Mouse (Mus musculus): Measurements from ENCODE around the gene Rad23b.
"Not testable (repeated sequence)": the region's sequence is repeated elsewhere in the genome, so short reads cannot be mapped to it uniquely, and the experiment has no call there.

The Rad23b gene

DNA sequence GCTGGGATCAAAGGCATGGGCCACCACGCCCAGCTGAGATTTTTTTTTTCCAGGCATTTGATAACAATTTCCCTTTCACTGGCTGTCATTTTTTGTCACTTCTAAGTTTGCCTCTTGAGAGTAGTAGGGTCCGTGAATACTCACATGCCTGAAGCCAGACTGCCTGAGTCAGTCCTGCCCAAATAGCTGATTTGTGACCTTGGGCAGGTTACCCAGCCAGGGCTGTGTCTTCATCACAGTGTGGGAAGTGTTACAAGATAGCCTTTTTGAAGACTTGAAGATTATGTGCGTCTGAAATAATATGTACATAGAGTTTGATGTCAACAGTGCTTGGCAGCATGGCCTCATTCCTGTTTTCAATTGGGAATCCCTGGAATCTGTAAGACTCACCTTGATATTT, 6.9 kb downstream of the Rad23b start:
- no peak for DNase-seq

DNA sequence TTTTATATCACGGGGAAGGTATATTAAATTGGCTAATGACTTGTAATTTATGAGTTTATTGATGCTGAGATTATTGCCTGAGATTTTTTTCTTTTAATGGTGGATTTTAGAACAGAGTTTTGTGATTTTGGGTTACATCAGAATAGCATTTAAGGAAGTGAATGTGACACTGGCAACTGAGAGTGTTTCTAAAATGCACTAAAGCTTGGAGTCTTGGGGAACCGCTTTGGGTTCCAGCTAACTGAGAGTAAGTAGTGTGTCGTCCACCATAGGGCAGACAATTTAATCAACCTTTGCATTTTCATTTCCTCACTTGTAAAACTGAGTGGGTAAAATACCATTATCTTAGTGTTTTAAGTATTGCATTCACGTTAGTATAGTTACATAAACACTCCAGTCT, 14.0 kb downstream of the Rad23b start:
- no peak for DNase-seq

DNA sequence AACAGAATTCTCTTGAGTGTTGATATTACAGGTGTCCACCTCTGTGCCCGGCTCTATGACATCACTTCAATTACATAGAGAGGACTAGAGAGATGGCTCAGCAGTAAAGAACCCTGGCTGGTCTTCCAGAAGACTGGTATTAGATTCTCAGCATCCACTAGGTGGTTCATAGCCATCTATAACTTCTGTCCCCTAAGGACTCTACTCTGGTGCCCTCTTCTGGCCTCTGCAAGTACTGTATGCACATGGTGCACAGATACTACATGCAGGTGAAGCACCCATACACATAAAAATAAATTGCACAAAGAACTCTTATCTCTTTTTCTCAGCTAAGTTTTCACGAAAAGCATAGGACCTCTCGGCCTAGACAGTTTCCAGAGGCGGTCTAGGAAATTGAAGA, 14.5 kb downstream of the Rad23b start:
- peak in 1 of 2 experiments; percentile 24 for DNase-seq

DNA sequence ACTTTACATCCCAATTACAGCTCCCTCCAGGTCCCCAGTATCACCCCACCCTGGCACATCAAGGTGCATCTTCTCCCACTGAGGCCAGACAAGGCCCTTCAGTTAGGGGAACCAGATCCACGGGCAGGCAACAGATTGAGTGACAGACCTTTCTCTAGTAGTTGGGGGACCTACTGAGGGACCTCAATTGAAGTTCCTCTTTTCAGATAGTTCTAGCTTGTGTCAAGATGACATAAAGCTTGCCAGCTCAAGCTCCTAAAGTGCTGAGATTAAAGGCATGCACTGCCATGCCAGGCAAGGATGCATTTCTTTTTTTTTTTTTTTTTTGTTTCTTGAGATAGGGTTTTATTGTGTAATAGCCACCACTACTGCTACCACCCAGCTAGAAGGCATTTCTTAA, 16.2 kb downstream of the Rad23b start:
- no peak for DNase-seq

DNA sequence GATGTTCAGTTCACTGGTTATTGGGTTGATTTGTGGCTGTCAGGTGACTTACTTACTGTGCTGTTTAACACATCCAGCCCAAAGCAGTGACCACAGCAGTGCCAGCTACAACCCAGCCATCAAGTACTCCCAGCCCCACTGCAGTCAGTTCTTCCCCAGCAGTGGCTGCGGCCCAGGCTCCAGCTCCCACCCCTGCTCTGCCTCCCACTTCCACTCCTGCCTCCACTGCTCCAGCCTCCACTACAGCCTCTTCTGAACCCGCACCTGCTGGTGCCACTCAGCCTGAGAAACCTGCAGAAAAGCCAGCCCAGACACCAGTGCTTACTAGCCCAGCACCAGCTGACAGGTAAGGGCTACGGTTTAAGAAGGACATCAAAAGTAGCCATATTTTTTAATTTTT, 20.3 kb downstream of the Rad23b start:
- no peak for DNase-seq

DNA sequence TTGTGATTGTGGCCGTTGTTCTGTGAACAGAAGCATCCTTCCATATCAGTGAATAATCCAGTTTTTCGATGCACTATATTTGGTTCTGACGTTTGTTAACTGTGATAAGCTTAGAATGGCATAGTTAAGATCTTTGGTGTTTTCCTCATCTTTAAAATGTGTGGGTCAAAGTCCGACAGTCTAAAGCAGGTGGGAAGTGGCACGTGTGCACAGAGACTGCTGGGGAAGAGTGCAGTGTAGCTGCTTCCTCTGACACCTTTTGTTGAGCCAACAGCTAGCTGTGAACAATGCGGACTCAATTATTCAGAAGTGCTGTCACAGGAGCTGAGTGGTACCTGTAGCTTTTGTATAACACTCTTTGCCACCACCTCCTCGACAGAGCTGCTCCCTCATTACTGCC, 21.5 kb downstream of the Rad23b start:
- no peak for DNase-seq

DNA sequence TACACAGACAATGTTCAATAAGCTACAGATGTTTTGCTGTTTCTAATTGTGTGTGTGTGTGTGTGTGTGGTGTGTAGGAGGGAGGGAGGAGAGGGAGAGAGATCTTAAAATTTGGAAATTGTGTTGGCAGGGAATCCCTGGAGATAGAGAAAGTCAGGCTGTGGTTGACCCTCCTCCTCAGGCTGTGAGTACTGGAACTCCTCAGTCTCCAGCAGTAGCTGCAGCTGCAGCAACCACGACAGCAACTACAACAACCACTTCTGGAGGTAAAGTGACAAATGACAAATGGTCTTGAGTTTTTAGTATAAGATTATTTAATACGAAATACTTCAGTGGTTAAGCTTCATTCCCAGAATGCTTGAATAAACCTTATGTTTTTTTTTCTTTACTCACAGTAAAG, 32.5 kb downstream of the Rad23b start:
- no peak for DNase-seq

DNA sequence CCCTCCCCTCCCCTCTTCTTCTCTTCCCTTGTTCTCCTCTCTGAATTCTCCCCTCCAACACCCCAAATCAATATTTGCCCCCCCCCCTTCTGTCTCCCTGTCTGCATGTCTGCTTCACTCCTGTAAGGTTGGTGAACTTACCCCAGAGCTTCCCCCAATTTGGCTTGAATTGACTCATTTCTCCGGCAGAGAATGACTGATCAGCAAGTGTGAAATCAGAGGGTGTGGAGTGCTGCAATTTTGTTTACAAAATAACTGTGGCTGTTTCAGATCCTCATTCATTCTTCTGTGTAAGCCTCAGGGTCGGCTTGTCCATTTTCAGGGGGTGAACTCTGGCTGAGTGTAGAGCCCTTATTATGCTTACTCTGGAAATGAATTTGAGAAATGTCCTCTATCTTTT, 36.9 kb downstream of the Rad23b start:
- DNase-seq: no peak

DNA sequence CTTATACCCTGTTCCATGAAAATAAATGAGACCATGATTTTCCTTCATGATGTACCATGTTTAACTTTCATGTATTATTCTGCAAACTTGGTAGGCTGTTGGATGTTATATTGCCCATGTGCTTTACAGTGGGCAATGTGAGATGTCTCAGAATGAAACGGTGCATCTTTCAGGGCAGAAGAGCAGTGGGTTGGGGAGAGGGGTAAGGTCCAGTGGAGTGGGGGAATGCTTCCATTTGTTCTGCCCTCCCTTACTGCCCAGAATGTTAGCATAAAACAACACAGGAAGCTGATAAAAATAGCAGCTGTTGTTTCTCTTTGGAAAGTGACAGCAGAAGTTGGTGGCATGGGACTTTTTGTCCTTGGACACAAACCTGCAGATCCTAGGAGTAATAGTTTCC, 41.6 kb downstream of the Rad23b start:
- no peak for DNase-seq

DNA sequence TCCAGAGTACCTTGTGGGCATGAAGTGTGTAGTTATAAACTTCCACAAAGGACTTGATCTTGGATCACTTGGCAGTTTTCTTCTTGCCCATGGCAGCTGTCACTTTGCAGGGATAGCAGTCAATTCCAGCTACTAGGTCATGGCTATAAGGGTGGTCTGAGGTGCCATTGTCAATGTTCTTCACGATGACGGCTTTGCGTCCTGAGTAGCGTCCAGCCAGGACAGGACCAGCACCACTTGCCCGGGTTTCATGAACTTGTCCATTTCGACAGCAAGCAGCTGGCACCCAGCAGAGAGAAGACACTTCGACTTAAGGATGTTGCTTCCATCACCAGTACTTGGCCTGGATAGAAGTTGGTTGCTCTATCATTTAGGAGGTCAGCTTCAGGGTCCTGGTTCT, 42.6 kb downstream of the Rad23b start:
- DNase-seq: no peak

DNA sequence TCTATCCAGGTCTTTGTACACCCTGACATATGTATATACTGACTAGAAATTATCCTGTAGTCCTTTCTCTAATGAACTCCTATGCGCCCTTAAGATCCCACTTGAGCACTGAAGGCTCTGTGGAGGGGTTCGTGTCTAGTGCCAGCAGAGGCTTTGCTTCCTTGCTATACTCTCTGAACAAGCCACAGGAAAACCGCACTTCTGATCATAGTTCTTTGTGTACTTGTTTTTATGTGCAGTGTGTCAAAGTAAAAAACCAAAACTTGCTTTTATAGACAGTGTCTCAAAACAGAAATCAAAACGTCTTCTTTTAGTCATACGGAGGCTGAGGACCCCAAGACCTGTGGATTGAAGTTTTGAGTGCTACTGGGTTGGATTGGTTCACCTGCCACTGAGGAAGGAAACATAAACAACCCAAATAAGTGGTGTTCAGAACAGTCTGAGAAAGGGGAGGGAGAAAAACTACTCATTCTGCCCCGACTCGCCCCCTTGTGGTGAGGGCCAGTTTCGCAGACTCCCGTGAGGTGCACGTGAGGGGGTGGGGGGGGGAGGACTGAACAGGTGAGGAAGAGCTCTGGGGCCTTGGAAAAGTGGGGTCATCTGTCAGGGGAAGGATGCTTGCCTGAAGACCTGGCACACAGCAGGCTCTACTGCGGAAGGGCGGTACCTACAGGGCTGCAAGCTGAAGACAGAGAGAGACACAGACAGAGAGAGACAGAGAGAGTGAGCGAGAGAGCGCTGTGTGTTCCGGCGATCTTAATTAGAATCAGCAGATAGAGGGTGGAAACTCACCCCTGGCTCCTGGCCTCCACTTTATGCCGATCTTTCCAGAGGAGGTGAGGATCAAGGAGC, 48.3 kb downstream of the Rad23b start:
- peak in 1 of 2 experiments; percentile 15 for DNase-seq

DNA sequence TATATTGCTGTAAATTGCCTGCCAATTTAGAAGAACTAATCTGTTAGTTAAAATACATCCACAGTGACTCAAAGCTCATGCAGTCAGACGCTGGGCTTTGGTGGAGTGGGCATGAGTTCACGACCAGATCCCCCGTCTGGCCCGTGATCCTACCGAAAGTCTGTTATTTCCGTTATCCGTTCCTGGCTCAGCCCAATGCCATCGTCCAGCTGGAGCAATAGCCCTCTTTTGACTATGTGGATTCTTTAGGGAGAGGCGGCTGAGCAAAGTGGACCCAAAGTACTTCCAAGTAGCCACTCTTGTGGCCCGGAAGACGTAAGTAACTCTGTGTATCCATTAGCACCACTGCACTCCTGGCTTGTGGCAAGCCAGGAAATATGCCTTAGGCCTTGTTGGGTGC, 49.1 kb downstream of the Rad23b start:
- DNase-seq: no peak

DNA sequence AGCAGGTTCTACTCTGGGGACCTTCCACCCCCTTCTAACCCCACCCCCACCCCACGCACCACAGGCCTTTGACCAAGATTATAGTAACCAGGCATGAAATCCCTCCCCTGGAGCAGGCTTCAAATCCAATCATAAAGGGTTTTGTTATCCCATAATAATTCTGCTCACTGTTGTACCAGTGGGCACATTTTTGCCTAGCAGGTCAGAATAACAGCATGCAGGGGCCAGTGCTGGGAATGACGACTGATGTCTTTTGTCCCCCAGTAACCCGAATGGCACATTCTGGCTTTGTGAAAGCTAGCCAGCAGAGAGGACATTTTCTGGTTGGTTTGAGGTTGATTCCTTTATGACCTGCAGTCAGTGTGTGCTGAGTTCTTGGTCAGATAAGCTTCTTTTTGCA, 55.5 kb downstream of the Rad23b start:
- no peak for DNase-seq

DNA sequence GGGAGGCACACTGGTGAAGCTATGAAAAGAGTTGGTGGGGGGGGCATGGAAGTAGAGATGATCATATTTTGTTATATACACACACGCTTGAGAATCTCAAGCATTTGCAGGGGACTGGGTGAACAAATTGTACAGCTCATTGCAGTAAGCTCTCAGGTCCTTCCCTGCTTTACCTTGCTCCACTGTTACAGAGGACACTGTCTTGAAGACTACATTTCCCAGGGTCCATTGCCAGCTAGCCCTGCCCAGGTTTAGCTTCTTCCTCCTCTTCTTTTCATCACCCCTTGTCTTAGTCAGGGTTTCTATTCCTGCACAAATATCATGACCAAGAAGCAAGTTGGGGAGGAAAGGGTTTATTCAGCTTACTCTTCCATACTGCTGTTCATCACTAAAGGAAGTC, 56.7 kb downstream of the Rad23b start:
- no peak for DNase-seq

DNA sequence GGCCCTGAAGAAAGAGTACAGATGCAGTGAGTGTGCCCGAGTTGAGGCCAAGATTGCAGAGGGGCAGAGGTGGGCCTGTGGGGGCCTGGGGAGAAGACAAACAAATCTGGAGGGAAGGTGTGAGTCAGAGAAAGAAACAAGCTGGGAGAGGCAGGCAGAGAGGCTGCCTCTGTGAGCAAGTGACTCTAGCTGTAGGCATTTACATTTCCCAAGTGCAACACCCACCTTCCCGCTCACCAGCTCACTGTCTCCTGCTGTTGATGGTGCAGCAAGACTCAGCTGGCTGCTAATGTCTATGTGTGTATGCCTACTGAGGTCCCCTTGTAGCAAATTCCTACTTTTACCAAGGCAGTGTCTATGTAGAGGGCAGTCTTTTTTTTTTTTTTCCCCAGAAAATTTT, 58.2 kb downstream of the Rad23b start:
- DNase-seq: no peak

DNA sequence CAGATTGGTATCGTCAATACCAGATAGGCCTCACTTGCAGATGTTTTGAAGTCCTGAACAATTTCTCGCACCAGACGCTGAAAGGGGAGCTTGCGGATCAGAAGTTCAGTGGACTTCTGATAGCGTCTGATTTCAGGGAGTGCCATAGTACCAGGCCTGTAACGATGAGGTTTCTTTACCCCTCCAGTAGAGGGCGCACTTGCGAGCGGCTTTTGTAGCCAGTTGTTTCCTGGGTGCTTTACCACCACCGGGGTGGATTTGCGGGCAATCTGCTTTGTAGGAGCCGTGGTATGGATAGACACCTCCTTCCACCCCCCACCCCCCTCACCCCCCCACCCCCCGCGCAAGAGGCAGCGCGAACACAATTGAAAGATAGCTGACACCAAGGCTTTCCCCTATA, 59.2 kb downstream of the Rad23b start:
- no peak for DNase-seq

DNA sequence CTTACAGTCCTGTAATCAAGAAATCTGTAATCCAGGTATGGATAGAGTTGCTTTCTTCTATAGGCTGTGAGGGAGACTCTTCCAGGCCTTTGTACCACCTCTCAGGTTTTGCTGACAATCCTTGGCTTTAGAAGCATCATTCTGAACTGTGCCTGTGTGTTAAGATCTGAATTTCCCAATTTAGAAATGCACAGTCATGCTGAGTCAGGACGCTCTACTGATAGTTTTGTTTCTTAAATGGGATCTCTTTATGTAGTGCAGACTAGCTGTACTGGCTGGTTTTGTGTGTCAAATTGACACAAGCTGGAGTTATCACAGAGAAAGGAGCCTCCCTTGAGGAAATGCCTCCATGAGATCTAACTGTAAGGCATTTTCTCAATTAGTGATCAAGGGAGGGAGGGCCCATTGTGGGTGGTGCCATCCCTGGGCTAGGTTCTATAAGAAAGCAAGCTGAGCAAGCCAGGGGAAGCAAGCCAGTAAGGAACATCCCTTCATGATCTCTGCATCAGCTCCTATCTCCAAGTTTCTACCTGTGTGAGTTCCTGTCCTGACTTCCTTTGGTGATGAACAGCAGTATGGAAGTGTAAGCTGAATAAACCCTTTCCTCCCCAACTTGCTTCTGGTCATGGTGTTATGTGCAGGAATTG, 59.9 kb downstream of the Rad23b start:
- not testable (repeated sequence) for DNase-seq

DNA sequence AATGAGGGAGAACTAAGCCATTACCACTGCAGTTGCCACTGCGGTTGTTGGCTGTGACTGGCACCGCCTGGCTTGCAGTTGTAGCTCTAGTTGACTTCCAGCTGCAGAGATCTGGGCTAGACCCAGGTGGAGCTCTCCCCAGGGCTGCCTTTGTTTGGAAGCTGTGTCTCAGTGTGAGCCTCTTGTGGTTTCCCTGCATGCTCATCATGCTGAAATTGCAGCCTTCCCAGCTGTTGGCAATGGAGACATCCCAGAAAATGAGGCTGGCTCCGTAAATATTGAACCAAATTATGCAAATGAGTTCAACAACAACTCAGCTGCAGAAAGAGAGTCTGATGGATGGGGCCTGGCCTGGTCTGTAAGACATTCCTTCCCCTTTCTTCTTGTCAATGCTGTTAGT, 66.0 kb downstream of the Rad23b start:
- DNase-seq: no peak

DNA sequence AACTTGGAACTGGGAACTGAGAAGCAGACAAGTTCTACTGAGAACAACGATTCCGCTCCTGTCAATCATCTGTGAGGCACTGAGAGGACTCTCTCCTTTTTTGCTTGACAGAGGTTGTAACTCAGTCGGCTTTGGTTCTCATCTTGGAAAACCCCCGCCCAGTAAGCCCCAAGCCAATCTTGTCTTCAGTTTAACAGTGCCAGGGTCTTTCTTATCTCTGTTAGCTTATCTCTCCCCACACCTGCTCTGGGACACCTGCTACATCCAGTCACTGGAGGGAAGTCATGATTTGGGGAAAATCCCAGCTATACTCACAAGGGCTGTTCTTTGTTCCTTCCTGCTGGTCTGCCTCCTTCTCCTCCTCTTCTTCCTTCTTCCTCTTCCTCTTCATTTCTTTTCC, 76.4 kb downstream of the Rad23b start:
- no peak for DNase-seq
